Mouse (Mus musculus): ENCODE measurements at regions not wholly inside any gene's neighbourhood (a gene's known extent, or its start where the extent isn't known, plus 50 kb on each side); places are given as distances from the start of the nearest gene placed in this dataset.

DNA sequence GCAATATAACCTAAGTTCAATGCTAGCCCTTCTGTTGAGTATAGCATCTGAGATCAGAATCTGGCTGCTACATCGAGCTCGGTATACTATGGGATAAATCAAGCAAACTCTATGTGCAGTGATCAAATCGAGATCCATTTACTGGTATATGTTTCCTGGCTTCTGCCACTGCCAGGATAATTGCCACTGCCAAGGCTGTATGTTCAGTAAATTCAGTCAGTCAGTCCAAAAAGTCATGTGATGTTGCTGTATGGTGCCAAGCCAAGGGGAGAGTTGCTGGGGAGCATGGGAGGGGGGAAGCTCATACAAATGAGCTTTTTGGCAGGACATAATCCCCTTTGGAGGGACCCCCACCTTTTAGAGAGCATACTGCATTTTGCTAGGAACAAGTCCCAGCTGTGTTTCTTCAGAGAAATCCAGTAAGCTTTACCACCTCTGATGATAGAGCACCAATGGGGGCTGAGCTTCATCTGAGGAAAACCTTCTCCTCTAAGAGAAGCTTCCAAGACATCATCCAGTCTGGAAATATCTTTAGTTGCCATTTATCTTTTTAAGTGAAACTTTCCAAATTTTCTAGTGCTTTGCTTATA is 389.3 kb upstream of the Plscr5 start:
- Histone ChIP-seq H3K36me3 (no peaks in the 10 kb centered on the region), H3K4me1 (replicated peaks) (no peaks in the 10 kb centered on the region), H3K4me2 (no peak overlapping the region), H3K9ac (replicated peaks) (no peak overlapping the region), H3K27ac (no peak overlapping the region), H3K27me3 (no peaks in the 10 kb centered on the region), H3K4me3 (replicated peaks) (no peak overlapping the region), H3K9me3 (no peaks in the 10 kb centered on the region)
- WGBS = 80% methylated on average over 3 of the region's 3 CpGs
- ATAC-seq (ENCODE audit: insufficient number of reproducible peaks, insufficient read depth, low FRiP score, low TSS enrichment, low read depth) = no peak

DNA sequence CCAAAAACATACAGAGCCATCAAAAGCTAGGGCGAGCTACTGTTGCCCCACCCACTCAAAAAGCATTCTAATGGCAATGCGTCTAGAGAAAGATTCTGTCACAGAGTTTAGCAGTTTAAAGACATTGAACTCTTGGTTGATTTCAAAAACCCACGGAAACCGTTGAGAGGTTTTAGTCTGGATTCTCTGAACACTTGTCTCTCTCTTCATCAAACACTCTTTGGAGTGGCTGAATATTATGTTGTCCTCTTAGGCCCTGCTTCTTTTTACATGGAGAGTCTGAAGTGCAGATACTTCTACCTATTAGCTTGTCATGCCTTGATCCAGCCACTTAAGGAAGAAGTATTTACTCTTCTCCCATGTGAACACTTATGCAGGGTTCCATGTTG is 393.9 kb upstream of the Plscr5 start:
- no peak for ATAC-seq (ENCODE audit: insufficient number of reproducible peaks, insufficient read depth, low FRiP score, low TSS enrichment, low read depth)
- Histone ChIP-seq H3K9ac (replicated peaks) (no peak overlapping the region), H3K27ac (no peak overlapping the region), H3K4me1 (replicated peaks) (no peaks in the 10 kb centered on the region), H3K4me2 (no peak overlapping the region), H3K27me3 (no peaks in the 10 kb centered on the region), H3K9me3 (no peaks in the 10 kb centered on the region), H3K36me3 (no peaks in the 10 kb centered on the region), H3K4me3 (replicated peaks) (no peak overlapping the region)
- WGBS = 89% methylated on average over 4 of the region's 4 CpGs

DNA sequence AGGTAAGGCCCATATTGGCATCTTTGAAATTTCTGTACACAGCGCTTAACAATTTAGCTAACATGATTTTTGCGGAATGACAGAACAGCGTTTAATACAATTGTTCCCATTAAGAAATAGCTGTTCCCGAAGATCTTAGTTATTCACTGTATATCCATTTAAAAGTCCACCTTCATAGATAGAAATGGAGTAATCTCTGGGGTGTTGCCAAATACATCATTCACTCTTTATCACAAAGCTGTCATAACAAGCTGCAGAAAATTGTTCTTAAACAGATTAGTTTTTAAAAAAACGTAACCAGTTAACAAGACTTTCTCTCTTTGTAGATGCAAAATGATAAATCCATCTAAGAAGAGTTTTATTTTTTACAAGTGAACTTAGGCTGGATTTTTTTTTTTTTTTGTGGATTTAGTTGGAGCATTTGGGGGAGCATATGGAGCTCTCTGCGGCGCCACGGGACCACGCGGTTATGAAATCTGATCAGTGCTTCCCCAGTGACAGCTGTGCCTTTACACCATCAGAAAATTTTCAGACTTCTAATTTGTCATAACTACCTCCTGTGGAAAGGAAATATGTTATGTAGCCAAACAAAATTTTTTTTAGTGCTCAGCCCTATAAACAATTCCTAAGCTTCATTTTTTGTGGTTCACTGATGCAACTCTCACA is 394.4 kb upstream of the Plscr5 start:
- H3K4me3 ChIP-seq (replicated peaks) = no peak overlapping the region
- no peak overlapping the region for H3K27ac ChIP-seq
- H3K36me3 ChIP-seq = no peaks in the 10 kb centered on the region
- no peak for ATAC-seq (ENCODE audit: insufficient number of reproducible peaks, insufficient read depth, low FRiP score, low TSS enrichment, low read depth)
- H3K27me3 ChIP-seq = no peaks in the 10 kb centered on the region
- H3K4me1 ChIP-seq (replicated peaks) = no peaks in the 10 kb centered on the region
- WGBS = 92% methylated on average over 10 of the region's 10 CpGs
- no peak overlapping the region for H3K9ac ChIP-seq (replicated peaks)
- no peaks in the 10 kb centered on the region for H3K9me3 ChIP-seq
- H3K4me2 ChIP-seq = no peak overlapping the region

DNA sequence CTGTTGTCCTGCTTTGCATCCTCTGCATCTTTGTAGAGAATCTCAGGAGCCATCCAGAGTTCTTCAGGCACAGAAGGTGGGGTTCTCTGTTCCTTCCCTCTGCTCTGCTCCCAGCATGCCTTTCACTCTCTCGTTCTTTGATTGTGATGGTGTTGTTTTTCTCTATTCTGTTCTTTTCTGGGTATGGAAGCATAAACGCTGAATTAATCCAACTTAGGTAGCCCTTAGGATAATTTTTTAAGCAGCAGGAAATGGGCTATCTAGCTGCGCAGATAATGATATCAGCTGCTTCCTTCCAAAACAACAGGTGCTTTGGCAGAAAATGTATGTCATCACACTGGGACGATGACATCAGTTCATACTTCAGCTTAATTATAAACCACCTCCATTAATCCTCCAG is 395.8 kb upstream of the Plscr5 start:
- Histone ChIP-seq H3K4me3 (replicated peaks) (no peak overlapping the region), H3K4me2 (no peak overlapping the region), H3K27ac (no peak overlapping the region), H3K36me3 (no peaks in the 10 kb centered on the region), H3K9ac (replicated peaks) (no peak overlapping the region), H3K9me3 (no peaks in the 10 kb centered on the region), H3K4me1 (replicated peaks) (no peaks in the 10 kb centered on the region), H3K27me3 (no peaks in the 10 kb centered on the region)
- 85% methylated on average over 4 of the region's 4 CpGs for whole genome bisulfite sequencing
- no peak for ATAC-seq (ENCODE audit: insufficient number of reproducible peaks, insufficient read depth, low FRiP score, low TSS enrichment, low read depth)

DNA sequence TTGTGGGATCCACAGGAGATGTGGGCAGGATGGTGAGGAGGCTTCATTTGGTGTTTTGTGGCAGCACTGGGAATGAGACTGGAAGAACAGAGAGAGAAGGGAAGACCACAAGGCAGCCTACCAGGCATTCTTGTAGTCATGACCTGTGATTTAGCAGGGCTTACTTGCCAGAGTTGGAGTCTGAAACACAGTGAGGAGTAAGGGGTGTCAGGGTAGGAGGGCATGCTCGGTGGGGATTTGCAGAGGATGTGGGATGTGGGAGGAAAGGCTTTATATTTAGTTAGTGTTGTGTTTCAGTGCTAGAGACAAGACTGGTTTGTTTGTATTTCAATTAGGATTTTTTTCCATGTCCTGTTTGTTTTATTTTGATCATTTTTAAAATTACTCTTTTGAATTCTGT is 387.3 kb upstream of the Zic1 start:
- Histone ChIP-seq H3K27me3 (no peaks in the 10 kb centered on the region), H3K4me2 (no peak overlapping the region), H3K4me3 (replicated peaks) (no peak overlapping the region), H3K4me1 (replicated peaks) (no peaks in the 10 kb centered on the region), H3K9ac (replicated peaks) (no peak overlapping the region), H3K9me3 (no peaks in the 10 kb centered on the region), H3K36me3 (no peaks in the 10 kb centered on the region), H3K27ac (no peak overlapping the region)
- ATAC-seq (ENCODE audit: insufficient number of reproducible peaks, insufficient read depth, low FRiP score, low TSS enrichment, low read depth) = no peak
- 63% methylated on average over 1 of the region's 1 CpGs for WGBS

DNA sequence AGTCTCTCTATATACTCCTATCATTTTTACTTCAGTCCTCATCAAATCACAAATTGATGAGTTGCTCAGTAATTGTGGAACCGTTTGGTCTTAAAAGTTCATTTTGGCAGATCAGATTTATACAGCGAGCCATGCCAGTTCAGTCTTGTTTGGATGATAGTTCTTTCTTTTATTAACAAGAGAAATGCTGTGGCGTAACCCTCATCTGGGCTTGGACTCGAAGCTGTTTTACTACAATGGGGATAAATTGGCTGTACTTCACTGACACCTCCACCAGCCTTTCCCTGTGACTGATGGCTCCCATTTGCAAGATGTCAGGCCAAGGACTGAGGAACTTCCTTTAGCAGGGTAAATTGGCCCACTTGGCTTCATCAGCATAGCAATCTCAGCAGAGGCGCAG is 345.5 kb upstream of the Zic1 start:
- WGBS = 74% methylated on average over 5 of the region's 5 CpGs

DNA sequence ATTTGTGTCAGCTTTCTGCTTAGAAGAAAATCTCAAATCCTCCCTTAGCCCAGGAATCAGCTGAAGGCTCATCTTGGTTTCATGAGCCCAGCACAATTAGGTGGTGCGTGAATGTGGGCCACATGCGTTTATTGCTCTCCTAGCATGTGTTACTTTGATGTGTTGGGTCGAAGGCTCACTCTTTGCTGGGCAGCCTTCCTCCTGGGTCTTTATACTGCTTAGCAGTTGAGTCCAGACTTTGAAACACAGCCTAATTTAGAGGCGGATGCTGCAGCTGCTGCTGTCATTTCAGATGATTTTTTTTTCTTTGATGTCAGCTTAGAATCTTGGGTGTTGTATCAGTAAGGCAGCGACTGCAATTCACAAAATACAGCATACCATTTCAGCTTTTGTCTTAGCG is 315.2 kb upstream of the Zic1 start:
- no peak overlapping the region for H3K4me3 ChIP-seq (replicated peaks)
- no peaks in the 10 kb centered on the region for H3K9me3 ChIP-seq
- ATAC-seq (ENCODE audit: insufficient number of reproducible peaks, insufficient read depth, low FRiP score, low TSS enrichment, low read depth) = no peak
- no peak overlapping the region for H3K27ac ChIP-seq
- 36% methylated on average over 6 of the region's 6 CpGs for WGBS
- H3K4me2 ChIP-seq = no peak overlapping the region
- H3K36me3 ChIP-seq = no peaks in the 10 kb centered on the region
- no peak overlapping the region for H3K9ac ChIP-seq (replicated peaks)
- no peaks in the 10 kb centered on the region for H3K4me1 ChIP-seq (replicated peaks)
- no peaks in the 10 kb centered on the region for H3K27me3 ChIP-seq

More for the DNA sequence above, 345.5 kb upstream of the Zic1 start:
- ATAC-seq (ENCODE audit: insufficient number of reproducible peaks, insufficient read depth, low FRiP score, low TSS enrichment, low read depth) = no peak
- no peak overlapping the region for H3K4me2 ChIP-seq
- no peaks in the 10 kb centered on the region for H3K9me3 ChIP-seq
- H3K4me1 ChIP-seq (replicated peaks) = no peaks in the 10 kb centered on the region
- no peak overlapping the region for H3K9ac ChIP-seq (replicated peaks)
- no peaks in the 10 kb centered on the region for H3K27me3 ChIP-seq
- no peak overlapping the region for H3K27ac ChIP-seq
- no peaks in the 10 kb centered on the region for H3K36me3 ChIP-seq
- H3K4me3 ChIP-seq (replicated peaks) = no peak overlapping the region

DNA sequence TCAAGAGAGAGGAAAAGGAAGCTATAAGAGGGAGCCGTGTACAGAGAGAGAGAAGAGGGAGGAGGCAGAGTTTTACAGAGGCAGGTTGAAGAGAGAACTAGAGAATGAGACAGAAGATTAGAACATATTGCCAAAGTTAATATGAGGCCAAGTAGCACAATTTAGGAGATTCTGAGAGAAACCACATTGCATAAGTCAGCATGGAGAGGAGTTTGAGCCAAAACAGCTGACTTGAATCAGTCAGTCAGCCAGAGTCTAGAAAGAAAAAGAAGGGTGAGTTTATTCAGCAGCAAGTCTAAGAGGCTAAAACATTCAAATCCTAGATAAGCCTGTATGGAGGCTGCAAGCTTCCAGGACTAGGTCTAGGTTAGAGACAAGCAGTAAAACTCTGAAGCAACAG is 301.1 kb upstream of the Zic1 start:
- no peak overlapping the region for H3K4me3 ChIP-seq (replicated peaks)
- ATAC-seq (ENCODE audit: insufficient number of reproducible peaks, insufficient read depth, low FRiP score, low TSS enrichment, low read depth) = no peak
- no peaks in the 10 kb centered on the region for H3K9me3 ChIP-seq
- no peaks in the 10 kb centered on the region for H3K36me3 ChIP-seq
- no peaks in the 10 kb centered on the region for H3K27me3 ChIP-seq
- no peaks in the 10 kb centered on the region for H3K4me1 ChIP-seq (replicated peaks)
- H3K9ac ChIP-seq (replicated peaks) = no peak overlapping the region
- WGBS = 66% methylated on average over 1 of the region's 1 CpGs
- no peak overlapping the region for H3K4me2 ChIP-seq
- no peak overlapping the region for H3K27ac ChIP-seq

DNA sequence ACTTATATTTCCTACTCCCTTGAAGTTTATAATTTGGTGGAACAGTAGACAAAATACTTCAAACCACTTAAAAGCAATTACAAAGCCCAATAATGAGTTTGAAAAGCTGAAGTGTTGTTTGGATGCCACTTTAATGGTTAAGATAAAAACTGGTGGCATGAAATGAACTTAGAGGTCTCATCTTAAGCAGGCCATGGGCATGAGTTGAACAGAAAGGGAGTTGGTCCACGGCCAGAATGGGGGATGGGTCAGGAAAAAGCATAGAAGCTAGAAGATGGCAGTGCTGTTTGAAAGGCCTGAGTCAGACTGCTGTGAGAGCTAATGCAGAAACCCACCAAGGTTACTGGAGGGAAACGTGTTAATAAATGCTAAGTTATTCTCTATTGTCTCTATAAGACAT is 294.5 kb upstream of the Zic1 start:
- H3K27me3 ChIP-seq = no peaks in the 10 kb centered on the region
- no peak overlapping the region for H3K9ac ChIP-seq (replicated peaks)
- 69% methylated on average over 2 of the region's 2 CpGs for WGBS
- no peak for ATAC-seq (ENCODE audit: insufficient number of reproducible peaks, insufficient read depth, low FRiP score, low TSS enrichment, low read depth)
- no peaks in the 10 kb centered on the region for H3K4me1 ChIP-seq (replicated peaks)
- H3K27ac ChIP-seq = no peak overlapping the region
- no peak overlapping the region for H3K4me3 ChIP-seq (replicated peaks)
- no peaks in the 10 kb centered on the region for H3K36me3 ChIP-seq
- H3K9me3 ChIP-seq = no peaks in the 10 kb centered on the region
- no peak overlapping the region for H3K4me2 ChIP-seq

DNA sequence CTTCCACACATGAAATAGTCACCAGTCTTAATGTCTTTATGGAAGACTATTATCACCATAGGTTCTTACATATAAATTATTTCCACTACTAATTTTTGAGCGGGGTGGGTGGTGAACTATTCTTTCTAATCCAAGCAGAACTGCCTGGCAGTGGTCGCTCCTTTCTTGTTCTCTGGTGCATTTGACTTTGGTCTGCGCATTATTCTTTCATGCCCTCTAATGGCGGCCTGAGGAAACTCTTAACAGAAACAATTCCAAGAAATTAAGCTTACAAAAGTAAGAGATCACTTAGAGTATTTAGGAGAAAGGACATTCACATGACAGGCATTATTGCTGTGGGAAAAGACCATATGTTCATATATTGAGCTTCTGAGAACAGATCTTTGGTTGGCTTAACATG is 288.5 kb upstream of the Zic1 start:
- no peak for ATAC-seq (ENCODE audit: insufficient number of reproducible peaks, insufficient read depth, low FRiP score, low TSS enrichment, low read depth)
- no peaks in the 10 kb centered on the region for H3K4me1 ChIP-seq (replicated peaks)
- H3K4me2 ChIP-seq = no peak overlapping the region
- 55% methylated on average over 4 of the region's 4 CpGs for WGBS
- no peaks in the 10 kb centered on the region for H3K36me3 ChIP-seq
- H3K27me3 ChIP-seq = no peaks in the 10 kb centered on the region
- no peak overlapping the region for H3K9ac ChIP-seq (replicated peaks)
- no peak overlapping the region for H3K27ac ChIP-seq
- H3K9me3 ChIP-seq = no peaks in the 10 kb centered on the region
- no peak overlapping the region for H3K4me3 ChIP-seq (replicated peaks)

DNA sequence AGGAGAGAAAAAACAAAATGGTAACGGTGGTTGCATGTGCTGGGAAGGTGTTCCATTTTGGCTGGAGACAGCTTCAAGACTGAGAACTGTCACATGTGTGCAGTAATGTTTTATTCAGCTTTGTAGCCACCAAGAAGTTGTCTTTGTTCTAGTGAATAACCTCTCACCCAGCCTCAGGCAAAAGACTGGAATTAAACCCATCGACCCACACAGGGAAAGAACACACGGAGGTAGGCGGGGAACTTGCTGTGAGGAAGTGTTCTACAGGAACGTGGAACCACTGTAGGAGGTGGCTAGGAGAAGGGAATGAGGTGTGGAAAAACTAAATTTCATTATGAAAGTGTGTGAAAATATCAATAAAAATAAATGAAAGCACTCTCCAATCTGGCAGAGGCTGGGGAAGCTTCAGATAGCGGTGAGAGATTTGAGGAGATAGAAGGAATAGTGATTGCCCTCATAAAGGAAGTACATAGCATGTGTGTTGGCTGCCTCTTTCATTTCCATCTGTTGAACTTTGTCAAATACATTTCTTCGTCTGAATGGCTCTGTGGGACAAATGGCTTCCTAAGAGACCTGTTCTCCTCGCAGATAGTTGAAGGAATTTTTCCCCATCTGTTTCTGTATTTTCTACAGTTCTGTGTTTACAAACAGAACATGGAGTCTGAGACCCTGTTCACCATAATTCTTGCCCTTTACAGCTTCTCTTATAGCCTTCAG is 286.9 kb upstream of the Zic1 start:
- H3K9ac ChIP-seq (replicated peaks) = no peak overlapping the region
- H3K9me3 ChIP-seq = no peaks in the 10 kb centered on the region
- no peaks in the 10 kb centered on the region for H3K4me1 ChIP-seq (replicated peaks)
- no peaks in the 10 kb centered on the region for H3K27me3 ChIP-seq
- ATAC-seq (ENCODE audit: insufficient number of reproducible peaks, insufficient read depth, low FRiP score, low TSS enrichment, low read depth) = no peak
- H3K36me3 ChIP-seq = no peaks in the 10 kb centered on the region
- H3K4me2 ChIP-seq = no peak overlapping the region
- H3K4me3 ChIP-seq (replicated peaks) = no peak overlapping the region
- H3K27ac ChIP-seq = no peak overlapping the region
- WGBS = 58% methylated on average over 8 of the region's 8 CpGs

DNA sequence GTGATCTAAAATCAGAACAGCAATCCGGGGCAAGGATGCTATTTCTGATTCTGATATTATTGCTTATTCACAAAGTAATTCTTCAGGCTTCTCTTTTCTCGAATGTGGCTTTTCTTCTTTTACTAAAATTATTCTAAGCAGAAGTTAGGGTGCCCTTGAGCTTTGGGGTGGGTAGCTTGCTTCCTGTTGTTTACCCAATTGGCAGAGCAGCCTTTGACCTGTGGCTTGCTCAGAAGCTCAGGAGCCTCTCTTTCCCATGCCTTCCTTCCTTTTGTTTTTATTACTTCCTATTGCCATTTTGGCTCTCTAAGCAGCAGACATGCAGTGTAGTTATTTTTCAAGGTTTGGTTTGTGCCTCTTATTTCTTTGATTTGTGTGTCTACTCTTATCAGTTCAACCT is 244.8 kb upstream of the Zic1 start:
- no peak overlapping the region for H3K4me2 ChIP-seq
- 82% methylated on average over 2 of the region's 2 CpGs for WGBS
- no peak for ATAC-seq (ENCODE audit: insufficient number of reproducible peaks, insufficient read depth, low FRiP score, low TSS enrichment, low read depth)
- H3K9me3 ChIP-seq = no peaks in the 10 kb centered on the region
- no peaks in the 10 kb centered on the region for H3K27me3 ChIP-seq
- no peak overlapping the region for H3K9ac ChIP-seq (replicated peaks)
- no peak overlapping the region for H3K27ac ChIP-seq
- H3K4me3 ChIP-seq (replicated peaks) = no peak overlapping the region
- no peaks in the 10 kb centered on the region for H3K36me3 ChIP-seq
- no peaks in the 10 kb centered on the region for H3K4me1 ChIP-seq (replicated peaks)
